Mouse (Mus musculus): ENCODE measurements around the gene Uevld.
"Not testable (repeated sequence)": the region's sequence is repeated elsewhere in the genome, so short reads cannot be mapped to it uniquely, and the experiment has no call there.

Gene Uevld

DNA sequence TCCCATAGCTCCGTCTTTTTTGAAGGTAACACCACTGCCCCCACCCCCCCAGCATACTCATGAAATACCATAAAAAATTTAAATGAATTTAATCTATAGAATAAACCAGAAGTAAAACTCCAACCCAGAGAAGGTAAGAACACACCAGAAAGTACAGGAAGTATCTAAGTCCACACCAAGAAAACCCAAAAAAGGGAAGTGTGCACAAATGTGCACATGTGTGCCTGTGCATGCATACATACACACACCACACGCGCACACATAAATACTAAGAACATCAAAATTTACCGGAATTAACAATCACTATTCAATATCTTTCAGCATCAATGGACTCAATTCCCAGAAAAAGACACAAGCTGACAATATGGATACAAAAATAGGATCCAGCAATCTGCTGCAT lies 11.6 kb upstream of the Uevld start:
- no peak for DNase-seq (ENCODE audit: low spot score in 2 of 2)

DNA sequence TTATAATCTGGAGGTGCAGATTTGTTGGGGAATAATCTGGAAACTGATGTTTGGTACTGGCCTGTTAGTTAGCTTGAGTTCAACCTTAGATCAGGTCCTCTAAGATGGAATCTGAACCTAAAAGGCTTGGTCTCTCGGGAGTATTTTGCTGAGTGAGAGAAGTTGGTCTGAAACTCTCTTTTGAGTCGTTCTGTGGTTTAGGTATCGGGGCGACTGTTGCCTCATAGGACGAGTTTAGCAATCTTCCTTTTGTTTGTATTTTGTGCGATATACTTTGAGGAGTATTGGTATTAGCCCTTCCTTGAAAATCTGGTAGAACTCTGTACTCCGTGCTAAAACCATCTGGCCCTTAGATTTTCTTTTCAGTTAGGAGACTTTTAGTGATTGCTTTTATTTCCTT lies 5.7 kb upstream of the Uevld start:
- no peak for DNase-seq (ENCODE audit: low spot score in 2 of 2)

DNA sequence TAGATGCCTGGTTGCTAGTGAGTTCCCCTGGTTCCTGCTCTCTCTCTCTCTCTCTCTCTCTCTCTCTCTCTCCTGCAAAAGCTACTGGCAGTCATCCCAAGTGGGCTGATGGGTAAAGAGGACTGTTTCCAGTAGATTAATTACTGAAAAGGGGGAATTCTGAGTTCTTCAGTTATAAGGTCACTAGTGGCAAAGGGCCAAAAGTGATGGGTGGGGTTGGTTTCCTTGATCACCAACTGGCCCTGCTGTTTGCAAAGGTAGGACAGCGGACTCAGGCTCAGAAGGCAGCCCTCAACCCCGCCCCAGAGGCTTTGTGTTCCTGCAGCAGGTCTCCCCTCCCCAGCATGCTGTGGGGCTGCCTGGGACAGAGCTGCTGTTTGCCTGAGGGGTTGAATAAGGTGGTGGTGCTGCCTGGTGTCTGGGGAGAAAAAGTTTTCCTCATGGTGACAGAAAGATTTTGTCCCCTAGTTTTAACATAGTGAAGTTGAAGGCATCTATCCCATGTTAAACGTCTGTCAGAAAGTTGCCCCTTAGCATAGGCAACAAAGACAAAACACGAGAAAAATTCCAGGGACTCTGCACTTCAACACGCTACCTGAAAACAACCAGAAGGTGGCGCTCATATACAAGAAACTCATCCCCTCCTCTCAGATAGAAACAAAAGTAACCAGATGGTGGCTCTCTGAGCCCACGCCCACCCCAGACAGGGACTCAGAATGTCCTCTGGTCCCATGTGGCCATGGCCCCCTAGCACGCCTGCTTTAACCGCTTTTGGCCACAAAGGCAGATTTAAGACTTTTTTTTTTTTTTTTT lies 4.7 kb upstream of the Uevld start:
- peak; percentile 61 to 78 for DNase-seq (ENCODE audit: low spot score in 2 of 2)

DNA sequence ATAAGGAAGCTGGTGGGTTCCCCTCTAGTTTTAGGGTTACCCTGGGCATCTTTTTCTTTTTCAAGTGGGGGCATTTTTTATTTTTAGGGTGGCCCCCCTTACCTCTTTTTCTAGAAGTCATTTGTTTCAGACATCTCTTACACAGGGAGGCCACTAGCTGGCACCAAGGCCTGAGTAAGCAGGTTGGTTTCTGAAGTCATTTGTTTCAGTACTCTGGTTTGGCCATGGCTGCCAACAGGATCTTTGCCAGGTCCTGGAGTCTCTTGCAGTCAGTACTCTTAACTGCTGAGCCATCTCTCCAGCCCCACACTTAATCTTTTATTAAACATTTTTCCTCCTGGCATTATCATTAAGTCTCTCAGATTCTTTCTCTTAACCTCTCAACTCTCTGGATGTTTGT lies 3.8 kb upstream of the Uevld start:
- no peak for DNase-seq (ENCODE audit: low spot score in 2 of 2)

DNA sequence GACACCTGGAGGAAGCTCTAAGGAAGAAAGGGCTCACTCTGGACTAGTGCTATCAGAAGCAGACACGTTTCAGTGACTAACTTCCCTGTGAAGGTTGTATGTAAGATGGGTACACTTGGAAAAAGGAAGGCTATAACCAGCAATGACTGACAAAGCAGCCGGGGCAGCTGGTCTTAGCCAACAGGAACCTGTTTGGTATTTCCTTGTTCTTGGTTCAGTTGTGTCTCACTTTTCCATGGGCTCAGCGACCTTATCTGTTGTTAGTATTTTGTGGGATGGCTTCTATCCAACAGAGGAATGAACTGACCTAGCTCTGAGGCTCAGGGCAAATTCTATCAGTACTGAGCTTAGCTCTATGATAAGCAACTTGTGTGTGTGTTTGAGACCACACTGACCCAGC lies 2.7 kb upstream of the Uevld start:
- no peak for DNase-seq (ENCODE audit: low spot score in 2 of 2)

DNA sequence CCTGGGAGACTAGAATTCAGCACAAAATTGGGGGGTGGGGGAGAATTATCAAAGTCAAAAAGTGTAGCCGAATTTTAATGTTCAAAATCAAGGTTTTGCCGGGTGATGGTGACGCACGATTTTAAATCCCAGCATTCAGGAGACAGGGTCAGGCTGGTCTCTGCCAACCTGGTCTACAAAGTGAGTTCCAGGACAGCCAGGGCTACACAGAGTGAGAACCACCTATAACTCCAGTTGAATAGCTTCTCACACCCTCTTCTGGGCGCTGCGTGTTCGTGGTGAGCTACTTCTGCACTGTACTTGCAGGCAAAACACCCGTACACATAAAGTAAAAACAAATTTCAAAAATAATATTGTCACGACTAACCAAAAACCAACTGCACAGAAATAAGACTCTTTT lies 526 bp upstream of the Uevld start:
- DNase-seq (ENCODE audit: low spot score in 2 of 2) = no peak

DNA sequence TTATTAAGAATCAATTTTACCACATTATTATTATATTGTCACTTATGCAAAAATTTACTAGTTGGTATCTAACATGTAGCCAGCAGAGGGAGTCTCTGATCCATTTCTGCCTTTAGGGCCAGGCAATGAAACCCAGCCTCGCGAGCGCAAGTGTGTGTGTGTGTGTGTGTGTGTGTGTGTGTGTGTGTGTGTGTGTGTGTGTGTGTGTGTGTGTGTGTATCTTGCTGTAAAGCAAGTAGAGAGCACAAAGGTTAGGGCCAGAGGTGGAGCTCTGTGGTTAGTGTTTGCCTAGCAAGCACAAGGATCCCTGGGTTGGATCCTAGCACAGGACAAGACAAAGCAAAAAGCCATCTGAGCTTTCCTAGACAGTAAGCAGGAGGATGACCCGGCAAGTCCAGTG lies 22.5 kb downstream of the Uevld start:
- DNase-seq (ENCODE audit: low spot score in 2 of 2) = no peak

DNA sequence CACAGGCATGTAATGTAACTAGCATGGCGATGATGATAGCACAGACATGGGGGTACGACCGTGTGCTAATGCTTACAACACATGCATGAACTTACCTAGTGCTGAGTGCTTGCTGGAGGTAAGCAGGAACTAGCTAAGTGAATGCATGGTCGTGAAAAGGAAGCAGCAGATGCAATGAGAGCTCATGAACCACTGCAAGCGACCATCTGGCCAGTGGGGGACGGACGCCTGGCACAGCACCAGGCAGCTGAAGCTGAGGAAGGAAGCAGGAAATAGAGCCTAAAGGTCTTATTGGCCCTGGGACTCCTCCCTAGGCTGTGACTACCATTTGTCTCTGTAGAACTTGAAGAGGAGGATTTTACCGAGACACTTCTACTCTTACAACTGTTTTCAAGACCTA lies 23.5 kb downstream of the Uevld start:
- no peak for DNase-seq (ENCODE audit: low spot score in 2 of 2)

DNA sequence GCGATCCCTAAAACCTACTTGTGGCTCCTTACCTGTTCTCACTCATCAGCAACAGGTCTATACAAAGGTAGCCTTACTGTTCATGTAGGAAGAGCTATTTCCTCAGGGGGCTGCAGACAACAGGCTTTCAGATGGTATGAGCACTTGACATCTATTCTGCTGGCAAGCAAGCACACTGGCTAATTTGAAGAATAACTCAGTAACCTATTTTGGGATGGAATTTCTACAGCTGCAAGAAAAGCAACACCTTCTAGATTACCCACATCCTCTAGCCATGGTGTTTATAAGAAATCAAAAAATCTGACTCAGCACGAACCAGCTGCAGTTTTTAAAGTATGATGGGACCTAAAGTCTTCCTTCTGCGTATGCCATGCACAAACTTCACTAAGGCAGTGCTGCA lies 27.0 kb downstream of the Uevld start:
- DNase-seq (ENCODE audit: low spot score in 2 of 2) = no peak

DNA sequence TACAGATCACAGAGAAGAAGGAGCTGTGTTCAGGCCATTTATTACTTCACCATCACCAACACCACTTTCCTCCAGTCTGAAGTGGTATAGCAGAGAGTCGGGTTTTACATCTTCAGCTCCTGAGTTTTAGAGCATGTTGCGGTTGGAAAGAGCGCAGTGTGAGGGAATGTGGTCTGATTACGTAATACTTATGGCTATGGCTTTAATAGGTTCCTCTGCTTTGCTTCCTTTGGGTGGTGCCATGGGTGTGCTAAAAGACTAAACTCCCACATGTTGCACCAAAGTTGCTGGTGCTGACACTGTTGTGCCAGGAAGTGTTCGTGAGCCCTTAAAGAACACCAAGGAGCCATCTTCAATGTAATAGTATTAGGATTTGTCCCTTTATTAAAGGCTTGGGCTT lies 30.0 kb downstream of the Uevld start:
- no peak for DNase-seq (ENCODE audit: low spot score in 2 of 2)

DNA sequence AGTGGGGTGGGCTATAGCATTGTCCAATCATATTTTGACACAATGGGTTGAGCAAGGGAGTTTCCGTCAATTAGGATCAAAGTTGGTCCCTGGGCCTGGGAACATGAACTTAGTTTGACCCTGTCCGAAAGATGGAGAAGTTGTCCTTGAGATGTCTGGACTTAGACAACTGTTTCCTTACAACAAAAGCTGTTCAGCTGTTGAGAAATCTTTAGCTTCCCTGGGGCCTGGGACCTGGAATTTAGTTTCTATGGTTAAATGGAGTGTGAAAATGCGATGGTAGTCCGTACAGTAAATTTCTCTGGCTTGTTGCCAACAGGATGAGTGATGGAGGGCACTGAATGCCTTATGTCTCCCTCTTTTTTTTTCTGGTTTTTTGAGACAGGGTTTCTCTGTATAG lies 36.3 kb downstream of the Uevld start:
- DNase-seq (ENCODE audit: low spot score in 2 of 2) = no peak

DNA sequence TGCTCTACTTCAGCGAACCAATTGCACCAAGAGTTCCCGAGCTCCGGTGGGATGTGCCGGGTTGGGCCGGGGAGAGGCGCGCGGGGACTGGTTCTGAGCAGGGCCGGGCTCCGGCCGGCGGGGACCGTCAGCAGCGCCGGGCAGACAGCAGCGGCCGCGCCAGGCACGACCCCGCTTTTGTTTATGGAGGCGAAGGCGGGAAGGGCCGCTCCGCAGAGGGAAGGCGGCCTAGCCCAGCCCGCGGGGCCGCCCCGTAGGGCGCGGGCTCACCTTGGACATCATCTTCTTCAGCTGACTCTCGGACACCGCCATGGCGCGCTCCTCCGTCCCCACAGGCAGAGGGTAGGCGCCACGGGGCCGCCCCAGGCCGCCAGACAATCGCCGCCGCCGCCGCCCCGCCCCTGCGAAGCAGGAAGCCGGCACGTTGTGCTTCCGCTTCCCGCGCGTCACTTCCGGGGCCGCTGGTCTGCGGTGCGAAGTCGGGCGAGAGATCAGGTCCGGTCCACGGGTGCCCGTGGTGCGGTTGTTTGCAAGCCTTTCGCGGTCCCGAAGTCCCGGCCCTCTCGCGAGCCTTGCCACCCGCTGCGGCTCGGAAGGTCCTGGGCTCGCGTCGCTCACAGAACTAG lies 38.7 kb downstream of the Uevld start, which contains the start of gene Tsg101:
Gene Tsg101 (minus strand): TSS at position 419 of the 626 bp plus-strand sequence.
- DNase-seq (ENCODE audit: low spot score in 2 of 2) = peak; percentile 91 to 93

DNA sequence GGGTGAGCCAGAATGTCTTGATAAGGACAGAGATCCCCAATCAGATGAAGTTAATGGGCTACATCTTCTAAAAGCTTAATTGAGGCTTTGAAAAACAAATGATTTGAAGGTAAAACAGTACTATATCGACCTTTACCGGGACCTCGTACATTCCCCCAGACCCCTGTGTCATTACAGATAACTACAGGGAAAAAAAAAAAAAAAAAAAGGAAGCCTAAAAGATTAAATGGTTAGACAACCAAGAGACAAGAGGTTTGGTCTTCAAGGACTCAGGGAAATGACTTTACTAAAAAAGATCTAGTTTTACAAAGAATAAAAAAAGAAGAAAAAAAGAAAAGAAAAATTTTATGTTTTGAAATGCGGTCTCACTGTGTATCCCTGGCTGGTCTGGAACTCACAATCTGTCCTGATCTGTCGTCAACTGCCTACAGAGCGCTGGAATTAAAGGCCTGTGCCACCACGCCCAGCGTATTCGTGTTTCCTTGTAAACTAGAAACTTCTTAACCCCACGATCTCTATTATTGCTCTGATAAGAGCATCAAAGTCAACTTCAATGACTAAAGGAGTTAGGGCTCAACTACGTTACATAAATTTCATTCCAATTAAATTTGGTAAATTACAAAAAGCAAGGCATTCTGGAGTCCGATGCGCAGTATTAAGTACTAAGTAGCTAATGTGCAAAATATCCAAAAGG lies 39.5 kb downstream of the Uevld start:
- no peak for DNase-seq (ENCODE audit: low spot score in 2 of 2)

DNA sequence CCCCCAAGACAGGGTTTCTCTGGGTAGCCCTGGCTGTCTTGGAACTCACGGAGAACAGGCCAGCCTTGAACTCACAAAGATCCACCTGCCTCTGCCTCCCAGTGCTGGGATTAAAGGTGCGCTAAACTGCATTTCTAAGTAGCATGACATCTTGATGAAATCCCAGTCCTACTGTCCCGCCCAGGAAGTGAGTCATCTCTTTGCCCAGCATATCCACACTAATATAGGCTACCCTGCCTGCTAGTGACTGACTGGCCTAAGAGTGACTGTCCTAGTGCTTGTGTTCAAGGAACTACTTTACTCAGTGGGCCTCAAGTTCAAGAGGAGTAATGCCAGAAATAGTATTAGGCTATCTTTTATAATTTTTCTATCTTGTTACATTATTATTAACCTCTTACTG lies 42.0 kb downstream of the Uevld start:
- DNase-seq (ENCODE audit: low spot score in 2 of 2) = no peak

DNA sequence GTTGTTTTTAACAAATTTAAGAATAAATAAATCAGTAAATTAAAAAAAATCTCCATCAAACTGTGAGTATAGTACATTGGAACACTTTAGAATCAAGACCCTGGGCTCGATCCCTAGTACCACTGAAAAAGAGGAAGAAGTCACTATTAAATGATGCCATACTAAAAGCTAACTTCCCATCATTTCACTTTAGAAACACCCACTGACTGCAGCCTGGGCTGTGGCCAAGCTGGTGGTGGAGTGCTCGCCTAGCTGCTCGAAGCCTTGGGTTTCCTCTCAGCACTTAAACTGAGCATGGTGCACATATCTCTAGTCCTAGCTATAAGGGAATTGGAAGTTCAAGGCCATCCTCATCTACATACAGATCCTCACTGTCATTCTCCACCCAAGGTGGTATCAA lies 47.1 kb downstream of the Uevld start:
- DNase-seq (ENCODE audit: low spot score in 2 of 2) = no peak

DNA sequence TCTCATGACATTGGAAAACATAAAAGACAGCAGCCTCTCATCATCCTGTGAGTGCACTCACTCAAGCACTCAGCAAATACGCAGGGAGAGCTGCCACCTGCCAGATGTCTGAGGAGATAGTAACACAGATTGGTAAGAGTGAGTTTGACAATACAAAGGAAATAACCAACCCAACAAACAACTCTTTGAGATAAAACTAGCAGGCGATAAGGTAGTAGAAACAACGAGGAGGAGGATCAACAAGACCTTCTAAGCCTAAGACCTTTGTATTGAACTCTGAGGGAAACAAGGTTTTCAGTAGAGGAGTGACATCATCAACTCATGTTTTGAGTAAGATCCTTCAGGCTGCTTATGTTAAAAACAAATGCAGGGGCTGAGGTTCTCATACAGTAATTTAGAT lies 59.0 kb downstream of the Uevld start:
- no peak for DNase-seq (ENCODE audit: low spot score in 2 of 2)

DNA sequence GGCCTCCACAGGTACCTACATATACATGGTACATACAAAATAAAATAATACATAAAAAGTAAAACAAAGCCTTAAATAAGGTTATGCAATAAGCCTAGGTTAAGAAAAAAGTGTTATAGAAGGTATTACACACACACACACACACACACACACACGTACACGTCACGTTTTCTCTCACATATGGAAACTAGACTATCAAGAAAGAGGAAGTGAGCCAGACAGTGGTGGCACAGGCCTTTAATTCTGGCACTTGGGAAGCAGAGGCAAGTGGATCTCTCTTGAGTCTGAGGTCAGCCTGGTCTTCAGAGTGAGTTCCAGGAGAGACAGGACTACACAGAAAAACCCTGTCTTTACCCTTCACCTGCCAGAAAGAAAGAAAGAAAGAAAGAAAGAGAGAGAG lies 62.8 kb downstream of the Uevld start:
- no peak for DNase-seq (ENCODE audit: low spot score in 2 of 2)

DNA sequence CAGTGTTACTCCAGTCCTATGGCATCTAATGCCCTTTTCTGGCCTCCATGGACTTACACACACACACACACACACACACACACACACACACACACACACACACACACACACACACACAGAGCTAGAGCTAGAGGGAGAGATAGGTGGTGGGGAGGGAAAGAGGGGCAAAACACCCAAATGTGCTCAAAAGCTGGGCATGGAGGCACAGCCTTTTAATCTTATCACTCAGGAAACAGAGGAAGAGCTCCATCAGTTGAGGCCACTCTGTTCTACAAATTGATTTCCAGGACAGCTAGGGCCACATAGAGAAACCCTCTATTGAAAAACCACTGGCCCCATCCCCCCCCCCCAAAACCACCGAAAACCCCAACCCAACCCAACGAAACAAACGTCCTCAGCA lies 75.0 kb downstream of the Uevld start:
- DNase-seq (ENCODE audit: low spot score in 2 of 2) = no peak

DNA sequence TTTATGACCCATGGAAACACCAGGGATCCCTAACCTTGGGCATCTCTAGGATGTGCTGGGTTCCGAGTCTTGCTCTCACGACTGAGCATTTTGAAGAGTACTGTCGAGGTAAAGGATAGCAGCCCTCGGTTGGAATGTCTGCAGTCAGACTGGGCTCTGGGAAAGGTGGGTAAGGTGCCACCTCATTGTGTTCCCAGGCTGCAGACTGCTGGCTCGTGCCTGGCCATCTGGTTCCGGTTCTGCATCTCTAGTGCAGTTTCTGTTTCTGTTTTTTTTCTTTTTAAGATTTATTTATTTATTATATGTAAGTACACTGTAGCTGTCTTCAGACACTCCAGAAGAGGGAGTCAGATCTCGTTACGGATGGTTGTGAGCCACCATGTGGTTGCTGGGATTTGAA lies 76.4 kb downstream of the Uevld start:
- DNase-seq (ENCODE audit: low spot score in 2 of 2) = not testable (repeated sequence)

DNA sequence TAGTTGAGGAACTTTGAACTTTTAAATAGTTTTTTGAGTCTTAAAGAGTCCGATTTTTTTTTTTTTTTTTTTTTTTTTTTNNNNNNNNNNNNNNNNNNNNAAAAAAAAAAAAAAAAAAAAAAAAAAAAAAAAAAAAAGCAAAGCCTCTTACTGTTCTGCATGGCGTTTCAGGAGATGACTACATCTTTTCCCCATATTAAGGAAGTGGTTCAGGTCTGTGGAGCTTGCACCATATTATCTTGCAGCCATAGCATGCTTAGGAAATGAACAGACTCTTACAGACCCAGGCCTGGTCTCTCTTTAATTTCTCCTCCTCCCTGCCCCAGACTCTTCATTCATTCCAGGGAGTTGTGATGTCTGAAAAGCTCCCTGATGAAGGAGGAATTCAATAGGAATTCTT lies 77.3 kb downstream of the Uevld start:
- DNase-seq (ENCODE audit: low spot score in 2 of 2) = no peak

DNA sequence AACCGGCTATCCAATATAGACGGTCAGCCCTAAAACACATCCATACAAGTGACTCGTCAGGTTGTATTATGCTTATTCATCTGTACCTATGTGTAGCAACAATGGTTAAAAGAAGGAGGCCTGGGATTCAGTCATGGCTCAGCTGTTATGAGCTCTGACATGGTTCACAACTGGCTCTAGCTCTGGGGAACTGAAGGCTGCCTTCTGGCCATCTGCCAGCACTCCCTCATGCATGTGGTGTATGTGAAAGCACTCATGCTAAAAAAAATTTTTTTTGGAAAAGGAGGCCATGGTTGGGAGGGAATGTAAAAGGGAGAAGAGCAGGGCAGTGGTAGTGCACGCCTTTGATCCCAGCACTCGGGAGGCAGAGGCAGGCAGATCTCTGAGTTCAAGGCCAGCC lies 78.5 kb downstream of the Uevld start:
- no peak for DNase-seq (ENCODE audit: low spot score in 2 of 2)

DNA sequence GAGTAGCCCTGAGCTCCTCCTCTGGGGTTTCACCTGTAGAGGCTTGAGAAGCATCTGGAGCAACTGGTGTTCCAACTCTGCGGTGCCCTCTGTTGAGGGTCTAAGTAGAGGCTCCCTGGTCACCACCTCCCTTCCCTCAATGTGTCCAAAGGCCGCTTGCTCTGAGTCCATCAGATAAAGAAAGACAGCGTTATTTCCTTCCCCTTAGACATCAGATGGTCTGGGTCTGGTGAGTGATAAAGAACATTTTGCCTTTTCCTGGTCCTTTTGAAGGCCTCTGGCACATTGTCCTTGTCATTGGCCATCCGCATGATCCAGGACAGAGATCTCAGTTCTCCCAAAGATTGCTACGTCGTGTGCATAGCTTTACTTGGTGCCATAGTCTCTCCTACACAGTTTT lies 81.1 kb downstream of the Uevld start:
- no peak for DNase-seq (ENCODE audit: low spot score in 2 of 2)

DNA sequence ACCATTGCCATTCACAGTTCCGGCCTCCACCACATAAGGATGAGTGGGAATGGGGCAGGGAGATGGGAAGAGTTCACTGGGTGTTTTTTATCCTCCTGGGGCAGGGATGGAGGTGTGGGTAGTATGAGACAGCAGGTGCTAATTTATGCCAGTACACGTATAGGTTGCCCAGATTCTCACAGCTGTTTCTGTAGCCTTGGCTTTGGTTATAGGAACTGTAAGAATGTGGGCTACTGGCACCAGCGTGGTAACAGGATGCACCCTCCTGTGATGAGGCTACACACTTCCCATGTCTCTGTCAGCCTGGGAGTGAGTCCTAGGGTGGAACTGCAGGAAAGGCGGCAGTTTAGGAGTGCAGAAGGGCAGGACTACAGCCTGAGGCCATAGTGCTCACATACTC lies 81.5 kb downstream of the Uevld start:
- DNase-seq (ENCODE audit: low spot score in 2 of 2) = no peak
